Mouse (Mus musculus): ENCODE data around the gene Schip1.

DNA sequence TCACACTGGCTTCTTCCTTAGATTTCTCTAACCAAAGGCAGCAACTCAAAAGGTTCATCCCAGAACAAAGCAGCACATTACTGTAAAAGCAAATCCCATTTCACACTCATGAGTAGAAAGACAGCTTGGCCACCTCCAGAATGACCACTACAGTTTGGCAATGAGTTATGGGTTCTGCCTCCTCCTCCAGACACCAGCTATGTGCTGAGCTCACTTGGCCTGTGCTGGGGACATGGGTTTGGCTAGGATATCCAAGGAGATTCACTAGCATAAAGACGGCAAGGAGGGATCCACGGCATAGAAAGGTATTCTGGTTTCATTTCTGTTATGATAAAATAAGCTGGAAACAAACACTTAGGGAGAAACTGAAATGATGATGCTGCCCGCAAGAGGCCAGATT, 323.4 kb downstream of the Schip1 start:
- TF ChIP-seq TAL1 (IDR thresholded peaks at IDR 0.05; ENCODE audit: low read length) (no peak), GATA1 (IDR thresholded peaks at IDR 0.05; ENCODE audit: low read length) (no peak)
